Mouse (Mus musculus) left cerebral cortex, adult 11 months (tissue): ENCODE data around the gene Ocln.
"Not testable (repeated sequence)": the region's sequence is repeated elsewhere in the genome, so short reads cannot be mapped to it uniquely, and the experiment has no call there.

Source experiments
- DNase-seq: peaks from one replicate; pipeline ENCODE4 v3.0.0; 2022; ENCODE audit warnings: low spot score

Gene Ocln

DNA sequence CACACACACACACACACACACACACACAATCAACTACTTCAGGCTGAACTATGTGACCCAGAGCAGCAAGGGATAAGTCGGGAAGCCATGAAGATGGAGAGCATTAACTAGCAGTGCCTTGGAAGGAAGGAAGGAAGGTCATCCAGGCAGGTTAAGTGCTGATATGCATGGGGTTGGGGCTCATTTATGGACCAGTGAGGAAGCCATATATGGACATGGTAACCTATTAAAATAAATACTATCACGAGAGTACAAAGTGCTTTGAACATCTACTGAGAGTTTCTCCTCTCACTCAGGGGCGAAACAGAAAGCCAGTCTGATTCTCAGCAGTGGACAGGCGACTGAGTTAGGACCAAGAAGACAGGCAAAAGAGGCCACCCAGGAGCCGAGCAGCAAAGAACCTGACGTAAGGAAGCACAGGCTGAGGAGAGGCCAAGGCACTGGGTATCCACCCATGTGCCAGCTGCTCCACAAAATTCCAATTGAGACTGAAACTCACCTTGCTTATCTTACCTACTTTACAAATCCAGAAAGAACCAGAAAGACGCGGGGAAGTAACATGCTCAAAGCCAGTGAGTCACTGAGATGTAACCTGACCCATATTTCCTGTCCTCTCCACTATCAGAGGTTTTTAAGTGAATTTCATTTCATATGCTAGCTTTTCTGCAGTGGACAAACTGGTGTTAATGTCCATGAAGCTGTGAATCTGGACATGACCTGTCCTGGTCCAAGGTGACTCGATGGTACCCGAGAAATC is 9.3 kb downstream of the Ocln start:
- DNase-seq, result no peak

- DNase-seq, result no peak
Measured at GRCm38 (mm10) chr13:100536149-100536548, 16.4 kb downstream of the Ocln start.

GRCm38 (mm10) chr13:100532788-100533365 is 19.6 kb downstream of the Ocln start:
- no peak for DNase-seq

DNA sequence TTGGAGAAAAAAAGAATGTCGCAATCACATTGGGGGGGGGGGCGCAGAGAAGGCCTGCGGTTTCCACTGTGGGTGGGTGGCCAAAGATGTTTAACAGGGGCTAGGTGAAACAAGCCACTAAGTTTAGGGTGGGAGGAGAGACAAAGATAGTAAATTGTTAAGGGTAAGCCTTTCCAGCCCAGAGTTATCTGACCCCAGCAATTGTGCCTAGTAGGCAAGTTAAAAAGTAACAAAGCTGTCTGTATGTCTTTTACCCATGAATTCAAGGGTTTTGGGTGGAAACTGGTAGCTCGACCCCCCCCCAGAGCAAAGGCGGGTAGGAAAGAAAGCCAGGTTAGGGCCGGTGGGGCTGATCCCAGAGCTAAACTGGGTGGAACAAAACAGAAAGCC is 25.9 kb downstream of the Ocln start:
- DNase-seq, result no peak

GRCm38 (mm10) chr13:100525935-100526648 is 26.4 kb downstream of the Ocln start:
- no peak for DNase-seq

- no peak for DNase-seq
Measured at GRCm38 (mm10) chr13:100524896-100525295, 27.6 kb downstream of the Ocln start.

DNA sequence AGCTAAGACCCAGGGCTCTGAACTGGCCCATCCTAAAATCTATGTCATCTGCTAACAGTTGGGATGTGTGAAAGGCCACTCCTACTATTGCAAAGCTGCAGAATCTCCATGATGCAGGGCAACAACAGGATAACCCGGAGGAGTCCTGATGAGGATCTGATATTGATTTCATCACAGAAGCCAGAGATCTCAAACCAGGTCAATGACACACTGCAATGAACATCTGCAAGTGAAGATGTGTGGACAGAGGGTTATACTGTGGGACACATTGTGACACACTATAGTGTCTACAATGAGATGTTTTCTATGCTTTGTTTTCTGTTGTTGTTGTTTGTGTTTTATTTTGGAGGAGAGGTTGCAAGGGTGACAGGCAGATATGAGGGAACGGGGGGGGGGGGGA is 28.8 kb downstream of the Ocln start:
- DNase-seq, result no peak

DNA sequence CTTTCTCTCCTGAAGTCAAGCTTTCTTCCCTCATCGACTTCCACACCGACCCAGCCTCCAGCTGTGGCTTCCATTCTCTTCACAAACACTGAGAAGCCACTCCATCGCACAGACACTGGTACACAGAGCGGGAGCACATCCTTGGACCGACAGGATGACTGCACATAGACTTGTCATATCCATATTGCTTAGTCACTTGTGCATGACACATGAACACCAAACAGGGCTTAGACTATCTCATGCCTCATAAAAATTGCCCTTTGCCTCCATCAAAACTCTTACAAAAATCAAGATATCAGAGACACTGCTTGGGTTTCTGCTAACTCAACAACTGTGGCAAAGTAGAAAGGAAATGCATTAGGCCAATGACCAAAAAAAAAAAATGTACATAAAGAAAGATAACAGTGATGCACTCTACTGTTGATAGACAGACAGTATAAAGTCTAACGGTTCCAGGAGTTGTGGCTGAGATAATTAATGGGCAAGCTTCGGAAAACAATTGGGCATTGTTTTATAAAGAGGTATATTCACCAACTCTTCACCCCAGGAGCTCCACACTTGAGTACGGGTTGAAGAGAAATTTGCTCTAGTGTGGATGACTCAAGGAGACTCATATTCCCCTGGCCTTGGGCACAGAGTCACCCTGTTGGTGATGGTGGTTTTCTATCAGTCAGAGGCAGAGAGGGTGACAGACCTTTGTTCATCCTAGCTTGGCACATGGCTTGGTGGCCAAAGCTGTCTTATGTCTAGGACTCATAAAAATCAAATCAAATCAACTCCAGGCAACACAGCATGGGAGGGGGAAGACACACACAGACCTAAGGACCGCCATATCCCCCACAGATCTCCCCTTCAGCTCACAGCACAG is 30.6 kb downstream of the Ocln start:
- DNase-seq, result no peak

GRCm38 (mm10) chr13:100519162-100519561 is 33.4 kb downstream of the Ocln start:
- DNase-seq, result no peak

- no peak for DNase-seq
Measured at GRCm38 (mm10) chr13:100518191-100518590, 34.3 kb downstream of the Ocln start.

DNA sequence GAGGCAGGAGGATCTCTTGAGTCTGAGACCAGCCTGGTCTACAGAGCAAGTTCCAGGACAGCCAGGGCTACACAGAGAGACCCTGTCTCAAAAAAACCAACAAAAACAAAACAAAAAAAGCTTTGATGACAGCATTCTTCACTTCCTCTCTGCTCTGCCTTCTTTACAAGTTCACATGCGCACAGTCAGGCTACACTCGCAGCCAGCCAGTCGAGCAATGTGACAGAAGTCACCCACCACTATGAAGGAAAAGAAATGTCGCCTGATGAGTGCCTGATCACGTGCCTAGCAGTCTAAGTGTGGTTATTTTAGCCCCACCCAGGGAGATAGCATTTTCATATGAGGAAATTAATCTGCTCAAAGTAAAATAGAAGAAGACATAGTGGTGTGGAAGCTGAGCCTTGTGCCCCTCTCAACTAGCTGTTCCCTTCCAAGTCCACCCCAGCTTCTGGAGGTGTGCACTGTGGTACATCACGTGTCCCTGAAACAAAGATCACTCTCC is 34.8 kb downstream of the Ocln start:
- no peak for DNase-seq

DNA sequence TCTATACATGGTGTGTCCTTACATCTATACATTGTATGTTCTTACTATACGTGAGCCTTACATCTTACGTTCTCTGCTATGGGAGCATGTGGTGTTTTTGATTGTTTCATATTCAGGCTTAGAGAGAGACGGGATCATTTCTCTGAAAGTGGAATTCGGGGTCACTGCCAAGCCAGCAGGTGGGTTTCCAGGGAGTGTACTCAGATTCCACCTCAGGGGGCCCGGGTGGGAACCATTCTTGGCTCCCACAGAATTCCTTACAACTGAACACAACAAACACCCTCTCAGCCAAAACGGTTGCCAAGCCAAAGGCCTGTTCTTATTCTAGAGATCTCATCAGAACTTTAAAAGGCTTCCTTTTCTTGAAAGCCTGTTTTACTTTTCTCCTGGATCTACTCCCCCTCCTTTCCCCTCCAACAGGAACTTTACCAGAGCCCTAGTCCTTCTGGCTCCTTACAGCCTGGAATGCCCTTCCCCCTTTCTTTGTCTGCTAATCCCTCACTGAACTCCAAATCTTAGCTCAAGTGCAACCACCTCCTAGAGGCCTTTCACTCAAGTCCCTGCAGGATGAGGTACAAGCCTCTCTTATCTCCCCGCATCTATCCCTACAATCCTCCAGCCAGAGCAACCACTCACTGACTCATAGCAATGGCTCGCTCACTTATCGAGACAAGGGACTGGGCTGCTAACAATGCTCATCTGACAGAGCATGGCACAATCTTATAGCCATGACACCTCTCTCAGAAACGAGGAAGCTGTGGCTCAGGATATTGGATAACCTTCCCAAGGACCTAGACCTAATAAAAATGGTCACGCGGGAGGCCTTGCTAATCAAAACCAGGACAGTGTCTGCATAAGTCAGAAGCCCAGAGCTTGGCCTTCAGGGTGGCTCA is 36.1 kb downstream of the Ocln start:
- no peak for DNase-seq

GRCm38 (mm10) chr13:100512792-100513191 is 39.7 kb downstream of the Ocln start:
- DNase-seq, result no peak

GRCm38 (mm10) chr13:100511860-100512364 is 40.6 kb downstream of the Ocln start:
- no peak for DNase-seq

- DNase-seq, result no peak
Measured at GRCm38 (mm10) chr13:100511146-100511859, 41.2 kb downstream of the Ocln start.

DNA sequence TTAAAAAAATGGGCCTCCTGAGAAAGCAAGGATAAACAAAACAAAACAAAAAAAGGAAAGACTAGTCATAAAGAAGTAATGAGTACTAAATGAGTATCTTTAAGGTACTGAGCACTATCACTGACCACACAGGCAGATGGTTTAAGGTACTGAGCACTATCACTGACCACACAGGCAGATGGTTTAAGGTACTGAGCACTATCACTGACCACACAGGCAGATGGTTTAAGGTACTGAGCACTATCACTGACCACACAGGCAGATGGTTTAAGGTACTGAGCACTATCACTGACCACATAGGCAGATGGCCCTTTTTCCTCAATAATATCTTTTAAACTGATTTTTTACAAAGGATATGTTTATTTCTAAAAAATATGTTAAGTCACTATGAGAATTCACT is 52.9 kb downstream of the Ocln start:
- DNase-seq, result not testable (repeated sequence)

GRCm38 (mm10) chr13:100495337-100495736 is 57.2 kb downstream of the Ocln start:
- no peak for DNase-seq

DNA sequence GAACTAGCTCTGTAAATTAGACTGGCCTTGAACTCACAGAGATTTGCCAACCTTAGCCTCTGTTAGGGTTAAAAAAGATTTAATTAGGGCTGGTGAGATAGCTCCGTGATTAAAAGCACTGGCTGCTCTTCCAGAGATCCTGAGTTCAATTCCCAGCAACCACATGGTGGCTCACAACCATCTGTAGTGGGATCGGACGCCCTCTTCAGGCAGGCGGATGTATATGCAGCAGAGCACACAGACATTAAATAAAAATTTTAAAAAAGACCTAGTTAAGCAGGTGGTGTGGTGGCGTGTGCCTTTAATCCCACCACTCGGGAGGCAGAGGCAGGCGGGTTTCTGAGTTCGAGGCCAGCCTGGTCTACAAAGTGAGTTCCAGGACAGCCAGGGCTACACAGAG is 58.1 kb downstream of the Ocln start:
- DNase-seq, result not testable (repeated sequence)

- DNase-seq, result no peak
Measured at GRCm38 (mm10) chr13:100493313-100493712, 59.2 kb downstream of the Ocln start.
